Mouse (Mus musculus) heart, adult 2 months (tissue): ENCODE measurements around the gene Gucy2g.

Experiments
- CTCF ChIP-seq: fragments of 200-600 bp; IDR thresholded peaks from 2 replicates; pipeline ENCODE4 v1.8.1; 2022; ENCODE audit warnings: antibody characterized with exemption, mild to moderate bottlenecking, moderate library complexity
- POLR2A ChIP-seq: fragments of 200-500 bp; IDR thresholded peaks from 2 replicates; pipeline ENCODE4 v1.6.1; 2011; ENCODE audit warnings: mild to moderate bottlenecking, low read depth, low read length, control low read depth; ENCODE audit not compliant: insufficient read depth

GRCm38 (mm10) chr19:55247991-55248520 lies 7.0 kb upstream of the Gucy2g start:
- TF ChIP-seq CTCF, result no peak
- TF ChIP-seq POLR2A, result no peak
